Mouse (Mus musculus) cortical plate, adult 2 months (tissue): Measurements from ENCODE around the gene Pstpip1.

Source experiments
- CTCF ChIP-seq: fragments of 200-500 bp; IDR thresholded peaks from 2 replicates; pipeline ENCODE4 v1.5.1; 2011; ENCODE audit warnings: mild to moderate bottlenecking, control low read depth, low read length; ENCODE audit not compliant: insufficient read depth; ENCODE audit errors: extremely low read depth
- POLR2A ChIP-seq: fragments of 200-500 bp; IDR thresholded peaks from 2 replicates; pipeline ENCODE4 v1.6.1; 2011; ENCODE audit warnings: mild to moderate bottlenecking, low read length, control low read depth; ENCODE audit not compliant: insufficient read depth; ENCODE audit errors: extremely low read depth

- TF ChIP-seq CTCF (no peak), POLR2A (no peak)
Observed at GRCm38 (mm10) chr9:56131813-56132525, 42.2 kb downstream of the Pstpip1 start.
